Mouse (Mus musculus): ENCODE data around the gene Naip2.

The Naip2 gene

DNA sequence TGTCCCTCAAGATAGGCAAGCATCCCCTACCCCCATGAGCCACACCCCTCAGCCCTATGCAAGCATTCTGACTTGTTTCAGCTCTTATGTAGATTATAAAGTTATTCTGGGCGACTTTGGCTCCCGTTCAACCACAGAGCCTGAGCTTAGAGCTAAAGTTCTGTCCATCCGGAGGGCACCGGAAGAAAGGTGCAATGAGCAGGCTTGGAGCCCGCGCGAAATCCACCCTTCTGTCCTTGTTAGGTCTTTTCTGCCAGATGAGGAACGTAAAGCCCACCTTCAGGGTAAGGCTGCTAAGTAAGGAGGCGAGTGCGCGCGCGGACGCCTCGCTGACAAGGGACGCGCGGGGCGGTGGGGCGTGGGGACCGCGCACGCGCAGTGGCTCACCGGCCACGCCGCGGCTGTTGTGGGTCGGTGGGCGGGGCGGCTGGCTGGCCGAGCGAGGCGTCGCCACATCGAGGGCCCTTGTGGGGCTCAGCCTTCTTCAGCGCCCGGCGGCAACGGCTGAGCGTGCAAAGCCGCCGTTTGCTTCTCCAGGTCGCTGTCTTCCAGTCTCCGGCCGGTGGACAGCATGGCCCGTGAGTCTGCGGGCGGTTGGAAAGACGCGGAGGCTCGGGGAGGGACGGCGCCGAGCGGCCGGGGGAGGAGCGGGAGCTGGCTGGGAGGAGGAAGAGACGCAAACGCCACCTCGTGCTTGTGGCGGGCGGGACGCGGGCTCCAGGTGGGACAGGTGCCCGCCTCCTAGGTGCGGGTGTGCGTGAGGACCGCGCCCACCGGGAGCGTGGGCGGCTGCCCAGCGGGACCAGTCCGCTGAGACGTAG, 94.0 kb downstream of the Naip2 start, which contains the start of gene Serf1:
Gene Serf1 (plus strand): TSS at position 361 of the 821 bp plus-strand sequence.
- peak; percentile 87 for DNase-seq (ENCODE audit: low spot score)

DNA sequence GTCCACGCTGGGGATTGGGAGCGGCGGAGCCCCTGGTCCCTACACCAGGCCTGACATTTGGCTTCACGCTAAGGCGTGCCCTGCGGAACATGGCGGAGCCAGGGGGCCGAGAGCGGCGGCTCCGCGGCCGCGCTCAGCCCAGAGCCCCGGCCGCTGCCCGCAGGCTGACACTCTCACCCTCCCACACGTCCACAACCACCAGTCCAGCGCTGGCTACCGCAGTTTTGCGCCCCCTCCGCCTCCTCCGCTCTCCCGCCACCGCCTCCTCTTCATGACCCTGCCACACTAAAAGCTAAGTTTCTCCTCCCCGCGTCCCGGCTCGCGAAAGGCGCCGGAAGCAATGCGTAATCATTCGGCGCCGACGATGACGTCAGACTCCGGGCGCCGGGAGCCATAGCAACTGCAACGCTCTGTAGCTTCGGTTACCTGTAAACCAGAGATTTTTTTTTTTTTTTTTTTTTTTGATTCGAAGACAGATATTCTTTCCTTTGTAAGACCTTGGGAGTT, 98.1 kb downstream of the Naip2 start, which contains the start of gene Bdp1:
Gene Bdp1 (minus strand): TSS at position 323 of the 507 bp plus-strand sequence.
- DNase-seq (ENCODE audit: low spot score): peak; percentile 93

DNA sequence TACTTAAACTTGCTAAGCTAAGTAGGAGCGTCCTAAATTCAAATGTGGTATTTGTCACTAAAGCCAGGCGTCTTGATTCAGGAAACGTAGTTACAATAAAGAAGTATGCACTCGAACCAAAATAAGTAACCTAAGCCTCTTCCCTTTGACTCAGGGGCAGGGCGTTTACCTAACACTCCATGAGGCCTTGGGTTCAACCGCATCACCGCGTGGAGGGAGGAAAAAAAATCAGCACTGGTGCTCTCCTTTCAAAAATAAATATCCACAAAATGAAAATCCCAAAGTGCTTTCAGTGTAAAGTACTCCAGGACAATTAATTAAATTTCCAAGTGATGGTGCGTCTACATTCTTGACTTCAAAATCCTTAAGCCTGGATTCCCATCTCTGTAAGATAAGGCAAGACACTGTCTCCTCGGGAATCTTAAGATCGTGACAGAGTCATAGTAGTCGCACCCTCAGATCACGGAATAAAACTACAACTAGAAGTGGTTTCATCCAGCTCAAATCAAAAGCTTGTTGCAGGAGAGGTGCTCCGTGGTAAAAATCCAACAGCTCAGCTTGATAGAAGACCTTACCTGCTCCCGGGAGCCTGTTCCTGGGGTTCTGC, 98.7 kb downstream of the Naip2 start:
- peak; percentile 15 for DNase-seq (ENCODE audit: low spot score)

DNA sequence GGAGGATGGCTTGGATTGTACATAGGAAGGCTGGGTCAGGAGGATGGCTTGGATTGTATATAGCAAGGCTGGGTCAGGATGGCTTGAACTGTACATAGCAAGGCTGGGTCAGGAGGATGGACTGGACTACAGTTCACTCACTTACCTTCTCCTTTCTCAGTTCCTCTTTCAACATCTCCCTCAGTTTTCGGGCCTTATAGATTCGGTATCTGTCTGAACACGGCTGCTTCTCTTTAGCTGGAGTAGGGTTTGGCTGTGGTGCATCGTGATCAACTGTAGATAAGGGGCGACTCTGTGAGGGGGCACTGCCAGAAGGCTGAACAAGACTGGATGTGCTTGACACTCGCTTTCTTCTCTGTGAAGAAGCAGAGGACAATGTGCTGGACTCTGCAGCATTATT, 103.1 kb downstream of the Naip2 start:
- no peak for DNase-seq (ENCODE audit: low spot score)
